In the genomic region with DNA sequence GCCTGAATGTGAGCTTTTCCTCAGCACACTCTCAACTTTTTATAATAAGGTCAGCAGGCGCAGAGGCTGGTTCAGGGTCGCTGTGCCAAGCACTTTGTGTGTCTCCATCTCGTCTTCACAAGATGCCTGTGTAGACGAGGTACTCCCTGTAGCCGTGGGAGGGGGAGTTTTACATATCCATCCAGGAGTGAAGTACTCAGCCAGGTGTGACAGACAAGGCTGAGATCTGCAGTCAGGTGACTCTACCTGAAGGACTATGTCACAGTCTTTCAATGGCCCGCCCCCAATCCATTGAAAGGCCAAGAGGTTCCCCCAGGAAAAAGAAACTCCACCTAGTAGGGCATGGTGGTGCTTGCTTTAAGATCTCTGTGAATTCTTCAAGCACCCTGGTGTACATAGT, we compare ENCODE assay signal across 9 mouse cellular contexts. TPM values are rescaled to one million over a fixed set of nuclear protein-coding genes. Genes with fewer than 3 reads are reported as not detected.
DNase-seq lines count a peak whose midpoint lies in the region; ATAC-seq and TF ChIP-seq lines count a peak whose summit lies in the region.
"Had no signal": no experiment of that assay in that cellular context is flagged by ENCODE, and none has a peak within 500 bp of the region (broad histone marks: within the 10 kb centered on the region; RNA-seq: fewer than 3 reads in every experiment).

No protein-coding gene starts in this region.

- H3K9ac ChIP-seq in hindbrain, embryonic 14.5 days = no peak overlapping the region
- no peak overlapping the region for H3K9ac ChIP-seq in midbrain, embryonic 11.5 days (ENCODE audit: low read length)

- DNase-seq in kidney, adult 18-20 months = peak; percentile 21
- no peak for DNase-seq in kidney, postnatal 10 days
- no peak for DNase-seq in hindbrain, embryonic 14.5 days (ENCODE audit: low spot score)
- DNase-seq in midbrain, embryonic 11.5 days (ENCODE audit: low spot score, missing footprints) = no peak
- DNase-seq in adrenal gland, postnatal 14 days = no peak
- no peak for DNase-seq in layer of hippocampus, adult 9-11 months
- DNase-seq in cerebellum, postnatal 36 days = no peak

- 0 out of 2 replicates have a peak overlapping the region, but pooled peaks have one; percentile 18 for H3K27ac ChIP-seq in bone marrow, adult 2 months (ENCODE audit: control insufficient read depth, insufficient read depth, low read depth, low read length, poor library complexity)
- H3K27ac ChIP-seq in hindbrain, embryonic 14.5 days = no peak overlapping the region
- H3K27ac ChIP-seq in midbrain, embryonic 11.5 days (ENCODE audit: low read depth, low read length) = no peak overlapping the region

- 44% methylated on average over 6 of the region's 6 CpGs for WGBS in bone marrow, adult 2 months
- WGBS in hindbrain, embryonic 14.5 days = 69% methylated on average over 6 of the region's 6 CpGs
- 82% methylated on average over 6 of the region's 6 CpGs for WGBS in midbrain, embryonic 11.5 days

- peak overlapping the region; percentile 80 for H3K4me3 ChIP-seq in bone marrow, adult 2 months (replicated peaks; ENCODE audit: control insufficient read depth, low read depth, low read length)
- H3K4me3 ChIP-seq in hindbrain, embryonic 14.5 days (replicated peaks; ENCODE audit: low read length) = peak overlapping the region; percentile 37; the same call in 1 of the 2 replicates
- no peak overlapping the region for H3K4me3 ChIP-seq in midbrain, embryonic 11.5 days (ENCODE audit: low read depth, low read length)

- ATAC-seq in hindbrain, embryonic 14.5 days (ENCODE audit: low FRiP score) = no peak
- no peak for ATAC-seq in midbrain, embryonic 11.5 days (ENCODE audit: low FRiP score)

- H3K4me1 ChIP-seq in bone marrow, adult 2 months (ENCODE audit: control insufficient read depth, insufficient read depth, low read length) = peaks cover 4% of the 10 kb centered on the region
- H3K4me1 ChIP-seq in hindbrain, embryonic 14.5 days (replicated peaks; ENCODE audit: control insufficient read depth, insufficient read depth, low read length) = peaks cover 6% of the 10 kb centered on the region
- peaks cover 8% of the 10 kb centered on the region; the same call in 1 of the 2 replicates for H3K4me1 ChIP-seq in midbrain, embryonic 11.5 days (ENCODE audit: control insufficient read depth, insufficient read depth, low read length)

- no peaks in the 10 kb centered on the region for H3K9me3 ChIP-seq in hindbrain, embryonic 14.5 days (ENCODE audit: control insufficient read depth, low read length)
- no peaks in the 10 kb centered on the region for H3K9me3 ChIP-seq in midbrain, embryonic 11.5 days (ENCODE audit: control insufficient read depth, low read length)

- peak overlapping the region; percentile 45 for H3K4me2 ChIP-seq in hindbrain, embryonic 14.5 days (replicated peaks)
- H3K4me2 ChIP-seq in midbrain, embryonic 11.5 days = peak overlapping the region; percentile 44; the same call in 1 of the 2 replicates

- no peak for TF ChIP-seq POLR2A in bone marrow, adult 2 months (IDR thresholded peaks at IDR 0.05; ENCODE audit: borderline replicate concordance, control insufficient read depth, low read depth, low read length)

- TF ChIP-seq CTCF in bone marrow, adult 2 months (IDR thresholded peaks at IDR 0.05; ENCODE audit: control insufficient read depth, insufficient read depth, low read length) = no peak

- H3K36me3 ChIP-seq in hindbrain, embryonic 14.5 days (replicated peaks; ENCODE audit: control insufficient read depth, insufficient read depth) = peaks cover 2% of the 10 kb centered on the region; the same call in 1 of the 2 replicates
- H3K36me3 ChIP-seq in midbrain, embryonic 11.5 days (ENCODE audit: control insufficient read depth, insufficient read depth, low read length) = no peaks in the 10 kb centered on the region

- no peaks in the 10 kb centered on the region for H3K27me3 ChIP-seq in hindbrain, embryonic 14.5 days (ENCODE audit: control insufficient read depth, insufficient read depth, low read length)
- H3K27me3 ChIP-seq in midbrain, embryonic 11.5 days (ENCODE audit: control insufficient read depth, insufficient read depth, low read length) = no peaks in the 10 kb centered on the region
- H3K27me3 ChIP-seq: Patski had no signal

RNA-seq across cellular contexts. Expression of a gene that starts 4.8 kb away (rescaled TPM):
- 59.5 and 79.3 TPM in 2 replicates for polyA plus RNA-seq in bone marrow, adult 2 months (2011; ENCODE audit: insufficient read depth, insufficient read length, low replicate concordance, missing spikeins)
- 161 and 166 TPM in 2 replicates for polyA plus RNA-seq in hindbrain, embryonic 14.5 days (2014; fragmentation: Nextera tagmentation; extraction: Ambion mirVana)
- 70.5 and 77.9 TPM in 2 replicates for polyA plus RNA-seq in midbrain, embryonic 11.5 days (2014; fragmentation: Nextera tagmentation; extraction: Ambion mirVana)
- total RNA-seq in adrenal gland, postnatal 14 days (2021) = 89.6 and 91.5 TPM in 2 replicates

RNA-seq across cellular contexts. Expression of a gene that starts 12.6 kb away (rescaled TPM):
- polyA plus RNA-seq in bone marrow, adult 2 months (2011; ENCODE audit: insufficient read depth, insufficient read length, low replicate concordance, missing spikeins) = 4.9 and 8.3 TPM in 2 replicates
- 35.9 and 38.0 TPM in 2 replicates for polyA plus RNA-seq in hindbrain, embryonic 14.5 days (2014; fragmentation: Nextera tagmentation; extraction: Ambion mirVana)
- polyA plus RNA-seq in midbrain, embryonic 11.5 days (2014; fragmentation: Nextera tagmentation; extraction: Ambion mirVana) = 38.5 and 39.1 TPM in 2 replicates
- 6.2 and 6.8 TPM in 2 replicates for total RNA-seq in adrenal gland, postnatal 14 days (2021)
